Mouse (Mus musculus) urinary bladder, postnatal 25 days (tissue): ENCODE measurements around the gene Slc4a4.
"Not testable (repeated sequence)": the region's sequence is repeated elsewhere in the genome, so short reads cannot be mapped to it uniquely, and the experiment has no call there.

Experiments
- DNase-seq: peaks from one replicate; pipeline ENCODE4 v3.0.0; 2022; ENCODE audit warnings: low spot score

The Slc4a4 gene

GRCm38 (mm10) chr5:88961351-88961761, 74.7 kb downstream of the Slc4a4 start:
- no peak for DNase-seq

- DNase-seq: no peak
Observed at GRCm38 (mm10) chr5:88964685-88965290, 78.2 kb downstream of the Slc4a4 start.

- DNase-seq: no peak
Observed at GRCm38 (mm10) chr5:88966507-88966906, 79.9 kb downstream of the Slc4a4 start.

- DNase-seq: no peak
Observed at GRCm38 (mm10) chr5:88968923-88969639, 82.5 kb downstream of the Slc4a4 start.

- DNase-seq: no peak
Observed at GRCm38 (mm10) chr5:88971554-88971953, 84.9 kb downstream of the Slc4a4 start.

- DNase-seq: no peak
Observed at GRCm38 (mm10) chr5:88972277-88972676, 85.7 kb downstream of the Slc4a4 start.

GRCm38 (mm10) chr5:88973130-88973529, 86.5 kb downstream of the Slc4a4 start:
- DNase-seq: no peak

GRCm38 (mm10) chr5:88975694-88976093, 89.1 kb downstream of the Slc4a4 start:
- DNase-seq: no peak

- DNase-seq: no peak
Observed at GRCm38 (mm10) chr5:88976428-88976827, 89.8 kb downstream of the Slc4a4 start.

GRCm38 (mm10) chr5:88980740-88981139, 94.1 kb downstream of the Slc4a4 start:
- DNase-seq: no peak

- DNase-seq: no peak
Observed at GRCm38 (mm10) chr5:88981243-88982014, 94.8 kb downstream of the Slc4a4 start.

- DNase-seq: no peak
Observed at GRCm38 (mm10) chr5:88982040-88982736, 95.6 kb downstream of the Slc4a4 start.

GRCm38 (mm10) chr5:88983170-88983569, 96.6 kb downstream of the Slc4a4 start:
- DNase-seq: no peak

GRCm38 (mm10) chr5:88983652-88984051, 97.0 kb downstream of the Slc4a4 start:
- DNase-seq: no peak

GRCm38 (mm10) chr5:88989018-88989417, 102.4 kb downstream of the Slc4a4 start:
- no peak for DNase-seq

GRCm38 (mm10) chr5:88990196-88990747, 103.7 kb downstream of the Slc4a4 start:
- no peak for DNase-seq

- DNase-seq: not testable (repeated sequence)
Observed at GRCm38 (mm10) chr5:88991309-88991708, 104.7 kb downstream of the Slc4a4 start.

GRCm38 (mm10) chr5:88994533-88994932, 107.9 kb downstream of the Slc4a4 start:
- DNase-seq: no peak

- no peak for DNase-seq
Observed at GRCm38 (mm10) chr5:88996246-88996645, 109.6 kb downstream of the Slc4a4 start.

GRCm38 (mm10) chr5:88997277-88997676, 110.7 kb downstream of the Slc4a4 start:
- no peak for DNase-seq

- DNase-seq: no peak
Observed at GRCm38 (mm10) chr5:88999793-89000192, 113.2 kb downstream of the Slc4a4 start.

GRCm38 (mm10) chr5:89000598-89000997, 114.0 kb downstream of the Slc4a4 start:
- DNase-seq: no peak
